Mouse (Mus musculus): ENCODE results near the gene Gm3646.
A peak's percentile ranks its signal among the peaks of the same experiment; 100 is the strongest.

Gene Gm3646

DNA sequence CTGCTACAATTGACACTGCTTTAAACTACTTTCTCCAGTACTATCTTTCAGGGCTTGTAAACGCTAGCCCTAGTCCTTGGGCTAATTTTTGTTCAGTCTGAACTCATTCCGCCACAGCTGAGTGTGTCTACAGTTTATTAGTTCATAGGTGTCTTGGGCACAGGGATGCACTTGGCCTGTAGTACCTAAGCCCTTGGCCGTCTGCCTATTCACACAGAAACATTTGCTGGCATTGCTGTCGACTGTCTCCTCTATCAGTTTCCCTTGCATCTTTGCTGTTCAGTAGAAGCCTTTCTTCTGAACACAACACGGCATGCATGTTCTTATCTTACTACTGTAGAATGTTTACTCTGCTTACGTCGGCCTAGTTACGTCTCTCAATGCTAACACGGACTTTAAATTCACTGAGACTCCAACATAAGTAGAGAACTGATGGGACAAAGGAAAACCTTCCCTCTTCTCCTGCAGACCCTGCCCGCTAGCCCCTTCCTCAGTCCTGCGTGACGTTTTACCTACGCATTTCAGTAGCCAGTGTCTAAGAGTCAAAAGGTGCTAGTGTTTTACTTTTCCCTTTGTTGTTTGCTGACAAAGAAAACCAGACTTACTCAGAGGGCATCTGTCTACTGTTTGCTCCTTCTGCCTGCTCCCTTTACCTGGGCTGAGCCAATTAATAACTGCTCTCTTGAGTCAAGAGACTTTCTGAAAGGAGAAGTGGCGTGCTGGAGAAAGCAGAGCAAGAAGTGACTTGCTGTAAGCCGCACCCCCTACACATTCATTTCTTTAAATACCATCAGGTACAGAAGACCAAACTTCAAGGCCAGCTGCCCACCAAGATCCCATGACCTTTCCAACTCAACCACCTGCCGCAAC, 25.8 kb downstream of the Gm3646 start:
- DNase-seq (ENCODE audit: low spot score): no peak

DNA sequence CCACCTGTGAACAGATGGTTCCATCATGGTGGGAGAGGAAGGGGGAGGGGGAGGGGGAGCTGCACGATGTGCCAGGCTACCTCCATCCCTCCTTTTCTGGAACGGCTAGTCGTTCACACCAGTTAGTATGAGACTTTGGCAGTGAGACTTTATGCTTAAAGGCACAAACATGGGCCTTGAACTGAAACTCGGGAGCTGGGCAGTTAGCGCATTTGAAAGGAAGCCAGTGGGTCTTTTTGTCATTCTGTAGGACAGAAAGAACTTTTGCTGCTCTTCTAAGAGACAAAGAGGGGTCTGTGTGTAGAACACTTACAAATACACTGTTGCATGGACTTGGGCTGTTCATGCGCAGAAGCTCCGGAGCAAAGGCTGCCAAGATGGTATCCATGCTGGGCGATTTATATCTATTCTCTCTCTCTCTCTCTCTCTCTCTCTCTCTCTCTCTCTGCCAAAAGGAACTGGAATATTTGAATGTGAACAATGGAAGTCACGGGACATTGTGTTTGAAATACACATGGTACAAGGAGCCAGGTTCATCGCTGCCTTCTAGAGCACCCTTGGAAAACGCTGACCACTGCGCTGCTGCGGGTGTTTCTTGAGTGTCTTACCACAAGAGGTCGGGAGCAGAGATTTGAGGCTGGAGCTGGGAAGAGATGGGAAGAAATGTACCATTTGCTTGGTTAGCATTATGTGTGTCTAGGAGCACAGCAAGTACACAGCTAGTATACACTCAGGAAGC, 31.0 kb downstream of the Gm3646 start:
- no peak for DNase-seq (ENCODE audit: low spot score)

DNA sequence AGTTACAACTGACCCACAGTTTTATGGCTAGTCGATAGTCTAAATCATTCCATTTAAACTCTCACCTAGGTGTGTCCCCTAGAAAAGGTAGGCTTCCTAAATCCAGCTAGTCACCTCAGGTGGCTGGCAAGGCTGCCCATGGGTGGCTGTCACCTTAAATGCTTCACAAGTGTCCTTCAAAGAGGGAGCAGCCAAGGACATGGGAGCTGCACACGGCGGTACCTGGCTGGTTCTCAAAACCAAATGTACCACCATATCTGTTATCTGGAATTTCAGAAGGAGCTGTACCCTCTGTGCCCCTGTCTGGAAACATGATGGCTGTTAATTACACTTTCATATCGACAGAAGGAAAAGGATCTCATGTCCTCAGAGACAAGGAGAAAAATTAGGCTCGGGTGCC, 31.6 kb downstream of the Gm3646 start:
- DNase-seq (ENCODE audit: low spot score): no peak

DNA sequence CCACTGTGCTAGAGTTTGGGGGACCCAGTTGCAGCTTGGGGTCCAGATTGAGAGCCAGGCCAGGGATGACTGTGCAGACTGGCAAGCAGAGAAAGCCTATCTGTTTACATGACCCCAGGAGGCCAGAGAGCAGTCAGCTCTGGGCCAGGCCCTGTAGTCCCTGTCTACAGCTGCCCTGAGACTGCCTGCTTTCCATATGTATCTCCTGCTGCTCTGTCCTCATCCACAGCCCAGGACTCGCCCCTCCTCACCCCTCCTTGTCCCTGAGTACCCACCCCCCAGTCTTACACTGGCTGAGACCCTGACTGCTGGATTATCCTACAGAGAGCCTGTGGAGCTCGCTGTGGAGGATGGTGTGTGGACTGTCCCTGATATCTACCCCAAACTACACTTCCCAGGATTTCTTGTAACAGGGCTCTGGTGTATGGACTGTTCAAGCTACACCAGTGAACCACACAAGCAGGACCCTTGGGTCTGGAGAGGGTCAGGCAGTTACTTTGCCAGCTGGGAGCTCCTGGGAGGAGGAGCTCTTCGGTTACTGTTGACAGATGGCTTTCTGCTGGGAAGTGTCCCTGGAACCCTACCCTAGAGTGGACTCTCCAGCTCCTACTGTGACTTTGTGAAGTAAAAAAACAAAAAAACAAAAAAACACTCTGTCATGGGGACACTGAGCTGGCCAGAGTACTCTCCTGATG, 32.6 kb downstream of the Gm3646 start:
- DNase-seq (ENCODE audit: low spot score): no peak

DNA sequence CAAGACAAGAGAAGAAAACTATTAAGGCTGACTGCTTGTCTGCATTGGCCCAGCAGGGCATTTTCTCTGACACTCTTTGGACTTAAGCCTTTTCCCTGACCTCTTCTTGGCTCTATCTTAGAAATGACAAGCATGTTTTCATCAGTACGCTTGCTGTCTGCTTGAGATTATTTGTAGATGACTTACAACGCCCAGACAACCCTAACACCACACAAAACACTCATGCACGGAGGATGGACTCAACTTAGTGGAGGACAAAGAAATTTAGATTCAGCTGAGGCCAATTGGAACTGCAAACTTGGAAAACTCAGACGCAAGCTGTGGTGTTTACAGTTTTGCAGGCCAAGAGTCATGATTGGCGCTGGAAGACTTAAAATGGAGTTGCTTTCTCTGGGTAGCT, 34.7 kb downstream of the Gm3646 start:
- DNase-seq (ENCODE audit: low spot score): no peak

DNA sequence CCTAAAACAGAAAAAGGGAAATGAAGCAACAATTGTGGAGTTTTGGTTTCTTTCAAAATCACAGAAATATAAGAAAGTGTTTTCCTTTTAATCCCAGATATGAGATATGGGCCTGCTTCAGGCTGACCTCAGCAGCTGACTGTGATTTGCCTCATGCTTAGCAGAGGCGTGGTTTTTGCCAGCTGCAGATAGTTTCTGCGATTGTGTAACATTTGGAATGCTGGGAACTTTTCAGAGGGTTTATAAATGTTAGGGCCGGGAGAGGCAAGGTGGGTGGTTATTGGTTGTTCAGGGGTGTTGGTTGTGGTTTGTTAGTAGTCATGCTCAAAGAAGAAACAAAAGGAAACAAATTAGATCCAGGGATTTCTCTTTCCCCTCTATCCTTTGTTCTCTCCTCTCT, 37.1 kb downstream of the Gm3646 start:
- DNase-seq (ENCODE audit: low spot score): no peak

DNA sequence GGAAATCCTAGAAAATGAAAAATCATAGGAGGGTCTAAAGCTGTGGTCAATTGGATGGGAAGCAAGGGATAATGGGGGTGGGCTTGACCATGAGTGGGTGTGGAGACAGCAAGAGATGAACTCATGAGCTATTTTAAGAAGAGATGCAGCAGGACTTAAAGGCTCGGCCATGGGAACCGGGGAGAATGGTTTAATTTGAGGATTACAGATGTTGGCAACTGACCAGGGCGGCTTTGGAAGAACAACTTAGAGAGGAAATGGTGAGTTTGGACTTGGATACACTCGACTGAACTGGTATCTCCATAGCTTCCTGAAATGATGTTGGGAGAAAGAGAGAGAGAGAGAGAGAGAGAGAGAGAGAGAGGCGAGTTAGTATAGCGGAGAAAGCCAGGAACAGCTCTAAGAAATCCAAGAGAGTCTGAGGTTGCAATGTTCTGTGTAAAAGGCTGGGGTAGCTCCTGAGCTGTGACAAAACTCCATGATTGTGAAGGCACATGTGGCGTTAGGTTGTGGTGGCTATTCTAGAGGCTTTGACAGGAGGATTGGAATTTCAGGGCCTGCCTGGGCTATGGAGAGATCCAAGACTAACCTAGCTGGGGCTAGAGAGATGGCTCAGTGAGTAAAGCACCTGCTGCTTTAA, 39.2 kb downstream of the Gm3646 start:
- DNase-seq (ENCODE audit: low spot score): no peak

DNA sequence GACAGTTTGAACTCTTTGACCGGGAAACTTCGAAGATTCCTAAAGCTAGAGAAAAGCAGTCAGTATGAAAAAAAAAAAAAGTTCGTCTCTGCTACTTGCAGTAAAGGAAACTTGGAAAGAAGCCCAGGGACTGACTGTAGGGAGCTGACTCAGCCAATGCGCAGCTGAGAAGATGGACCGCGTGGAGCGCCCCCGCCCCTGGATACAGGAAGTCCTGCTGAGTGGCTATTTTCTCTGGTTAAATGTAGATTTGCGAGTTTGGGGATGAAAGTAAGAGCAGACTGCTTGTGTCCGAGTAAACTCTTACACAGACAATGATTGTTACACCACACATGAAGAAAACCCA, 43.1 kb downstream of the Gm3646 start:
- peak; percentile 28 for DNase-seq (ENCODE audit: low spot score)

DNA sequence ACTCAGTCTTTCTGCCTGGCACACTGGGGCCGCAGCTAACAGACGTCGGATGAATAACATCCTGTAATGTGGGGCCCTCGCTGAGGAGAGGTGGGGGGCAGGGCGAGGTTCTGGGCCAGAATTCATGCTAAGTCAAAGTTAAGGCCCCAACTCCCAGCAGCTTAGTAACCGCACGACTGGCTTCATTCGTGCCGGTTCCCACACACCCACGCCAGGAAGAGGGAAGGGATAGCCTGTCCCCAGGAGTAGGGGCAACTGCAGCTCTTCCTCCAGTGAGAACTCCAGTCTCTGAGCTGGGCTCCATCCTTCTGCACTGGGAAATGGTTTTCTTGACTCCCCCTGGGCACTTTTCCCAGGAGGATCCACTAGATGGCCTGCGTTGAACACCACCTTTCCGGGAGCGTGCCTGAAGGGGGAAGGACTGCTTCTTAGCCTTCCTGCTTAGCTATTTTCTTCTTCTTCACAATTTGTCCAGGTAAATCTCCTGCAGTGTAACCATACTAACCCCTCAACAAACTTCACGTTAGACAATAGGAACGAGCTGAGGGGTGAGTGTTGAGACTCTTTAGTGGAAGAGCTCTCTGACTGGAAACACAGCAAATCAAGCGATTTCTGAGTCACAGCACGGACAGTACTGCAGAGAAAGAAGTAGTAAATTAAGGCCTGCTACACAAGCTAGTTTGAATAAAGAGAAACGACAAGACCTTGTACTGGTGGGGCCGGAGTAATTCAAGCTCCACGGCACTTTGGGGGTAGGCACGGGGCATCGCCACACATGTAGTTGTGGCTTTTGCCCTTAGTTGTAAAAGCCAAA, 43.7 kb downstream of the Gm3646 start:
- DNase-seq (ENCODE audit: low spot score): no peak

DNA sequence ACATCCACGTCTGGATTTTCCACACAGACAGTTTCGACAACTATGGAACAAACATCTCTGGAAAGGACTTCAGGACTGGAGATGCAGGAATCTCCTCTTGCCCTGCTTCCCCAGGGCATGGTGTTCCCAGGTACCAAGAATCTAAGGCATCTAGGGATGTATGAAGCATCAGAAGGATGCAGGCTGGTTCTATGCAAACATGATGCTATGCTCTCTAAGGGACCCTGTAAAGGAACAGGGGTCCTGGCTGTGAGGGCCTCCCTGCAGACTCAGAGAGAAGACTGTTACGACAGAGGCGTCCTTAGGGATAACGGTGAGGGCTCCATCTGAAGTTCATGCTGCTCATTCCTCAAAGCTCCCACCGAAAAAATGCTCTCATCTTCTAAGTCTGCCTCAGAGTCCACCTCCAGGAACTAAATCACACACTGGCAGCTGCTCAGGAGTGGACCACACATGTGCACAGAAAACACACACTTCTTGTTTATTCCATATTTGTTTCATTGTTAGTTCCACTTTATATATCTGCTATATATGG, 44.9 kb downstream of the Gm3646 start:
- DNase-seq (ENCODE audit: low spot score): no peak

DNA sequence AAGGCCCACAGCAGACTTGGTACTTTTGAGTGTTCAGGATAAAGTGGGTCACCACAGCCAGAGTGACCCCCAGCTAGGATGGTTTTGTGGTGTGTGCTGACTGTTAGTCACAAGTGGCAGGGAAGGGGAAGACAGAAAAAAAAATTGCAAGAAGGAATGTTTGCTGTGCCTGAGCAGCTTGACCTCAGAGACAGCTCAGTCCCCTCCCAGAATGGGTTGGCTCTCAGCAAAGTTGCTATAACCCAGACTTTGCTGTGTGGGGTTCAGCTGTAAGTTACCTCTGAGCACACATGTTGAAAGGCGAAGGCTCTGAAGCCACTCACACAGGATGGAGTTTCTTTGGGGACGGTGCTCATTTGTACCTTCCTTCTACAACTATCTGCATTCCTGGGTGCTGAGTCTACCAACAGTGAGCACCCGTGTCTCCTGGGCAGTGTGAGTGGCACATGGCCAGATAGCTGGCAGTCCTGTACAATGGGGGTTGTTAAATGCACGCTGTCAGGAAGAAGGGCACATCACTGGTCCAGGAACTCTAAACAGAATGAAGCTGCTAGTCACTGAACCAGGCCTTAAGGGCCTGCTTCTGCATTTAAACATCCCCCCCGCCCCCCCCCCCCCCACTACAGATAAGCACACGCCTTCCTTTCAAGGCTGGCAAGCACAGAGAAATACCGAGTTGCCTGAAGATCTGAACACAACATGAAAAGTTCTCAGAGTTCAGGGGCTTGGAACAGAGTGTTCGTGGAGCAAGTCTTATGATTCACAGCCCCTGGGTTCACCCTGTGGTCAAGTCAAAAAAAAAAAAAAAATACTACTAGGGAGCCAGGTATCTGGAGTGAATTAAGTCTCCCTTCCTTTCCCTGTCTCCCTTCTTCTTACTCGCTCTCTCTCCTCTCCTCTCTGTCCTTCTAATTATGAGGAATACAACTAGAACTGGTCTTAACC, 45.6 kb downstream of the Gm3646 start:
- no peak for DNase-seq (ENCODE audit: low spot score)

DNA sequence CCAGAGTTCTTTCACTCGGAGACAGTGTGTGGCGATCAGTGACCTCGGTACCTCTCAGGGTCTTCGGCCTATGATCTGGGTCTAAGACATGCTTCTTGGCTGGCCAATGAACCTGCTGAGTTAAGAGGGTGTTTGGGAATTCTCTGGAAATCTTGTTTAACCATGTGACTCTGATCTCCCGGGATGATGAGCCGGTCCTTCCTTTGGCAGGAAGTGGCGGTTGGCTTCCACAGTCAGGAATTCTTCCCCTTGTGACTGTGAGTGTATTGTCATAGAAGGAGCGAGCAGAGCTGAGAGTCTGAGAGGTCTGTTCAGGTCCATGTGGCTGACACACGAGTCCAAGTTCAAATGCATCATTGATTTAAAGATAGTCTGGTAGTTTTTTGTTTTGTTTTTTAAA, 46.9 kb downstream of the Gm3646 start:
- DNase-seq (ENCODE audit: low spot score): no peak

DNA sequence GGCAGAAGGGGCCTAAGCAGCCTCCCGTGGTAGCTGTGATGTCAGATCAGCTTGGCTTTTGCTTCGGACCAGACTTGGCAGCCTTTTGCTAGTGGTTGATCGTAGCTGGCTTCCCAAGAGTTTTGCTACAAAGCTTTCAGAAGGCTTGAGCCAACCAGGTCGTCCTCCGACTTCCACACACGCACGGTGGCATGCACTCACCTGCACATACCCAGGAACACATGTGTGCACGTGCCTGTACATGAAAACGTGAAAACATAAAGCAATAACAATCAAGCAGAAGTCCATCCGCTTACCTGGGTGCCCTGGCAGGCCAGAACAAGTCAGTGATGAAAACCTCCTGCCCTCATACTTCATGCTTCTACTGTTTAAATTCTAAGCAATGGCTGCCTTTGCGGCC, 48.2 kb downstream of the Gm3646 start:
- no peak for DNase-seq (ENCODE audit: low spot score)

DNA sequence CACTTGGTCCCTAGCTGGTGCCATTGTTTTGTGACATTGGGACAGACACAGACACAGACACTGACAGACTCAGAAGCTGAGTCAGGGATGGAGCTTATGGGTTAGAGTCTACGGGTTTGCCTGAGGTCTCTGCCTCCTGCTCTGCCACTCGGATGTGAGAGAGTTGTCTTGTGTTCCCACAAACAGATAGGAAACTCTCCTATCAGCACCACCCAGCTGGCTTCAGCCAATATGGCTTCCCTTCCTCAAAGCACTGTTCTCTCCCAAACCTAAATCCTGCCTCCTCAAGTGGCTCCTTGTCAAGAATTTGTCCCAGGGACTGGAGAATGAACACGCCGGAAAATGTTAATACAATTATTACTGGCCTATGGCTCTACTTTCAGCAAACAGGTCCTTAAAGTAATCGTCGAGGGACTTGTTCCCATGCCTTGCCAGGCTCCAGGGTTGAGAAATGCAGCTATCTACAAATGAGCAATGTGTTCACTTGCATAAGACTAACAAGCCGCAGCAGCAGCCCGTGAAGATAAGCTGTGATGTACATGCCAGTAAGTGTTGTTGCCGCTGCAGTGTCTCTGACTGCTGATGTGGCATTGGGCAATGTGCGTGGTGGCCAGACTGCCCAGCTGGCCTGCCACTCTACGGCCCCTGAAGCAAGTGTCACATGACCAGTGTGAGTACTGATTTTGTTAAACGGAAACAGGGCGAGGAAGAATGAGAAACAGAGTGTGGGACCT, 50.7 kb downstream of the Gm3646 start:
- no peak for DNase-seq (ENCODE audit: low spot score)
